Mouse (Mus musculus): Measurements from ENCODE around the gene Pigc.

- no peak for TF ChIP-seq ZC3H11A (IDR thresholded peaks at IDR 0.05; ENCODE audit: borderline replicate concordance, low read depth, low read length)
- no peak for TF ChIP-seq ZNF384 (IDR thresholded peaks at IDR 0.05; ENCODE audit: low read depth, low read length)
- no peak for TF ChIP-seq HCFC1 (IDR thresholded peaks at IDR 0.05; ENCODE audit: borderline replicate concordance, insufficient read depth, low read length)
- no peak for TF ChIP-seq CHD2 (IDR thresholded peaks at IDR 0.05; ENCODE audit: low read depth, low read length)
- TF ChIP-seq MAFK (IDR thresholded peaks at IDR 0.05; ENCODE audit: insufficient read depth, low read depth, low read length) = no peak
Measured at GRCm38 (mm10) chr1:162004518-162004780, 35.5 kb downstream of the Pigc start.

All from ES-E14 (cell line).